Mouse (Mus musculus) Muller cell, postnatal 12 days (primary cell): Measurements from ENCODE around the gene Pfkl.
A peak's percentile ranks its signal among the peaks of the same experiment; 100 is the strongest.
"Not testable (repeated sequence)": the region's sequence is repeated elsewhere in the genome, so short reads cannot be mapped to it uniquely, and the experiment has no call there.

Source experiments
- DNase-seq: peaks from one replicate; pipeline ENCODE4 v3.0.0-alpha.2; 2015; ENCODE audit errors: inconsistent ontology term

Gene Pfkl

GRCm38 (mm10) chr10:78012661-78013495, 3.0 kb upstream of the Pfkl start:
- DNase-seq: no peak

GRCm38 (mm10) chr10:78011116-78011515, 1.2 kb upstream of the Pfkl start:
- DNase-seq: not testable (repeated sequence)

- DNase-seq: no peak
Measured at GRCm38 (mm10) chr10:78010335-78010734, 452 bp upstream of the Pfkl start.

- DNase-seq: peak; percentile 98
Measured at GRCm38 (mm10) chr10:78009184-78009944, 519 bp downstream of the Pfkl start.

DNA sequence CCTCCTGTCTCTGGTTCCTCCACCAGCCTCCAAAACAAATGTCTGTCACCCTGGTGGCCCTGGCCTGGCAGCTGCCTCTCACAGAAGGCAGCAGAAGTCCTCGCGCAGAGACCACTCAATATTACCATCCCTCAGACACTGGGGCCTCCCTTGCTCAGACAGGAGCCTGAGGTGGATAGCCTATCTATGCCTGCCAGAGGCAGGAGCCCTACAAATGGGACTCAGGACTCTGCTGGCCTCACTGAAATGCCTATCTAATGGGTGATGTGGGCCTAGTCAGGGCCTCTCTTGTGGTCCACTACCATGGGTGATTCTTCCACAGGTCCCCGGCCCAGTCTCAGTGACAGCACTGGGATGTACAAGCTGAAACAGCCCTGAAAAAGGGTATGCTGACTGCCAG, 1.7 kb downstream of the Pfkl start:
- no peak for DNase-seq

DNA sequence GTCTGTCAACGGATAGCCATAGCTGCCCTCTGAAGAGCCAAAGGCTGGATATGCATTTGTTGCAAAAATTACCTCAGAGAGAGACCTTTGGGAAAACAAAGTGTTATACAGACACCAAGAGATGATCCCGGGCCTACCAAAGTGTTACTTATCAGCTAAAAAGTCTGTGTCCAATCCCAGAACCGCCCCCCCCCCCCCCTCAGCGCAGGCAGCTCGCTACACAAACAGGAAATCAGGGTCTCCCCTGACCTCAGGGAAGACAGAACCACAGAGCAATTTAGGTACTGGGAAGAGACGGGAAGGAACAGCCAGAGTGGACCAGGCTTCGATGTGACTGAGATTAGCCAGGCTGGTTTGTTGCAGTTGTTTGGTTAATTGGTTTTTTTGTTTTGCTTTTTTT, 2.7 kb downstream of the Pfkl start:
- DNase-seq: no peak

- no peak for DNase-seq
Measured at GRCm38 (mm10) chr10:78005791-78006438, 4.0 kb downstream of the Pfkl start.

DNA sequence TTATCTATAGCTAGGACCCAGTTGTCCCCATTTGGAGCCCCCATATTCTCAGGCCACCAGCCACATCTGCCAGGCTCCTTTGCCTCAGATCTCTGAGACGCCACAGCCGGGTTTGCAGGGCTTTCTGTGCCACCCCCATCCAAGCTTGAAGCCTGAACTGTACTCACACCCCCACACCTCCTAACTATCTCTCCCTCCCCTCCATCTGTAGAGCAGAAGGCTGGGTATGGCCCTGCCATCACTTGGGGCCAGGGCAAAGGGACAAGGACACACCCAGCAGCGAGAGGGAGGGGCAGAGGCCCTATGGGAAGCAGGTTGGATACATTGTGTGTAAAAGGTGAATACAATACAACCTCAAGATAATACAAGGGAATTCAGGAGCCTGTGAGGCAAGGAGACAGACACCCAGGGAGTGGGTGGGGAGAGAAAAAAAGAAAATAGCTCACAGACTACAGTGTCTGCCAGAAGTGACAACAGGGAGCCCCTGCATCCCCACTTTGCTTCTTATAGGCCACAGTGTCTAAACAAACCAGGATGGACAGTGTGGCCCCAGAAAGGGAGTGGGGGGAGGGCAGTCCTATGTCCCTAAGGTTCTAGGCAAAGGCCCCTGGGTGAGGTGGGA, 5.3 kb downstream of the Pfkl start:
- DNase-seq: no peak

GRCm38 (mm10) chr10:78002316-78002715, 7.6 kb downstream of the Pfkl start:
- DNase-seq: no peak

GRCm38 (mm10) chr10:78001796-78002195, 8.1 kb downstream of the Pfkl start:
- DNase-seq: no peak

GRCm38 (mm10) chr10:78000200-78000599, 9.7 kb downstream of the Pfkl start:
- DNase-seq: no peak

GRCm38 (mm10) chr10:77995639-77996038, 14.2 kb downstream of the Pfkl start:
- no peak for DNase-seq

GRCm38 (mm10) chr10:77985775-77986174, 24.1 kb downstream of the Pfkl start:
- no peak for DNase-seq

- peak; percentile 67 for DNase-seq
Measured at GRCm38 (mm10) chr10:77984660-77985059, 25.2 kb downstream of the Pfkl start.

DNA sequence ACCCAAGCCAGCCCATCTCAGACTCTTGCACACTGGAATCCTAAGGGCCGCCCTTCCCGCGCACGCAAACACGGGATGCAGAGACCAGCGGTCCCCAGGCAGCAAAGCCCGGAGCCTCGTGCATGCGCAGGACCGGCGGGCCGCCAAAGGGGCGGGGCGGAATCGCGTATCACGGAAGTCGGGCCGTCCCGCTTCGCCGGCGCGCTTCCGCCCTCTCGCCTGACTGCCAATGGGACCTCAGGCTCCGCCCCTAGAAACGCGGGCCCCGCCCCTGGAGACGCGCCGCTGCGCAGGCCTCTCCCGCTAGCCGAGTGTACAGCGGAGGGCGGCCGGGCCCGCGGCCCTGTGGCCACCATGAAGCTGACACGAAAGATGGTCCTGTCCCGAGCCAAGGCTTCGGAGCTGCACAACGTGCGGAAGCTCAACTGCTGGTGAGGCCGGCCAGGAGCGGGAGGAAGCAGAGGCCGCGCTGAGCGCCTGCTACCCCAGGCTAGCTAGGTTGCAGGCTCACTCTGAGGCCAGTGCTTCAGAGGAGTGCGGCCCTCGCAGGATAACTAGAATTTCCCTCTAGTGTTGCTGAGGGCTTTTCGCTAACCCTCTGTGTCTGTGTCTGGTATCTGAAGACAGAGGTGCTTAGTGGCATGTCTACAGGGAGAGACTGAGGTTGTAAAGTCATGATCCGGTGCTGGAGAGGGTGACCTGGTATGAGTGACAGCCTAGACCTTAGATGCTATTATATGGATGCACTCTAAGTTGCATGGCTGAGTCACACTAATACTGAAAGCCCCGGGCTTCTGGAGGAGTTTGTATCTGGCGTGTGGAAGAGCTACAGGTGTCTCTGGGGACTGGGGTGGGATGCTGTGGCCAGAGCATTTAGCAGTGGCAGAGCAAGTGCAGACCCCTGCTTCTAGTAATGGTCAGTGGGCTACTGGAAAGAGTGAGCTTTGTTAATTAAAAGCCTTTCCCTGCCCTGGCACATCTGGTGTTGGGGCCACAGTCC, 31.2 kb downstream of the Pfkl start, which contains the start of gene 1810043G02Rik:
Gene 1810043G02Rik, plus strand, starts transcription at position 174 of the 1,000 bp plus-strand sequence.
- DNase-seq: peak; percentile 99

- DNase-seq: peak; percentile 47
Measured at GRCm38 (mm10) chr10:77976458-77977150, 33.3 kb downstream of the Pfkl start.

DNA sequence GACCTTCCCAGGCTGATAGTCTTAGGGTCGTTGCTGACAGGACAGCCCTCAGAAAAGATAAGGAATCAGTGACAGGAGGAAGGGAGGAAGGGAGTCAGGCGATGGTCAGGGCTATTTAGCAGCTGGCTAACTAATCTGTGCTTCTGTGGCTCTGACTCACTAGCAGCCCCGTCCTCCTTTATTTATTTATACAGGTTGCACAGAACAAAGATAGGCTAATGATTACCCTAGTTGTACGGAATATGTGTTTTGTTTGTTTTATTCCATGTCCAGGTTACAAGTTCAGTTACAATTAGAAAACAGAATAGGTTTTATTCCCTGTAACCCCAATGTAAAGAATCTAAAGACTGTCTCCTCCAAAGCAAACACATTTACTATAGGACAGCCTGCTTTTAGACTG, 34.2 kb downstream of the Pfkl start:
- no peak for DNase-seq

DNA sequence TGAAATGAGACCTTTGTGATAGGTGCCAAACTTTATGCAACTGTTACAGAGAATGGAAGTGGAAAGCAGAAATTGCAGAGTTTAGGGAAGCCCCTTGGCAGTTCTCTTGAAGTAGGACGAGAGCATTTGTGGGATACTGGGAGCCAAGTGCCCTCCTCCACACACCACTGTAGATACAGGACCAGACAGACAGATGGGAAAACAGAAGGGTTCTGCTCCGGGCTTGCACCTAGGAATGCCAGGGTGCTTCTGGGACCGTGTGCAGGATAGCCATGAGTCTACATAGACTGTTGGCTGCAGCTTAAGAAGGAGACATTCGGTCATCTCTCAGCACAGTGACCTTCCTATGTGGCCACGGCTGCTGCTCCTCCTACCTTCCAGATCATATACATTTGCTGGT, 35.1 kb downstream of the Pfkl start:
- no peak for DNase-seq

DNA sequence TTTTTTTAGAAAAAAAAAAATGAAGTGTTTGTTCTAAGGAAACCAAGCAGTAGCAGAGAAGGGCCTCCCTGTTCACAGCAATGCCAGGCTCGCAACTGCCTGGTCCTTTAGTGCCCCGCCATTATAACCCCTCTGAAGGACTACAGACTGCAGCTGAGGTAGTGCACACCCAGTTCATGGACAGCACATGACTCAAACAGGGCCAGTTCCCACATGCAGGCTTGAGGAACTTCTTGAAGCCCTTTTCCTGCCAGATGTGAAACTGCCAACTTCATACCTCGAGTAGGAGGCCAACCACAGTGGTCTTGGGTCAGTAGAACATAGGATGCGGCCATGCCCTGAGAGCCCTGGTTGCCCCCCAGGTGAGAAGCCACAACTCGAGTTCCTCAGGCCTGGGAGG, 35.6 kb downstream of the Pfkl start:
- DNase-seq: no peak
